Mouse (Mus musculus) embryonic facial prominence, embryonic 13.5 days (tissue): Measurements from ENCODE around the gene Aim2. TPM values are rescaled to one million over a fixed set of nuclear protein-coding genes. Genes with fewer than 3 reads are reported as not detected.
"Not testable (repeated sequence)": the region's sequence is repeated elsewhere in the genome, so short reads cannot be mapped to it uniquely, and the experiment has no call there.

ENCODE experiments used
- ATAC-seq: fragments of 200-750 bp; cut with Nextera tagmentation; 2 replicates; pipeline ENCODE4 v1.8.0; 2017; ENCODE audit warnings: low read depth; ENCODE audit not compliant: insufficient number of reproducible peaks, insufficient read depth, low FRiP score, low TSS enrichment
- H3K27ac ChIP-seq: fragments of 300-500 bp; sonication (generic); 2 replicates; pipeline ENCODE4 v1.5.1; 2015; ENCODE audit warnings: moderate library complexity, mild to moderate bottlenecking, inconsistent platforms
- H3K27me3 ChIP-seq: fragments of 300-500 bp; sonication (generic); 2 replicates; pipeline ENCODE4 v1.6.1; 2015; ENCODE audit warnings: mild to moderate bottlenecking, inconsistent platforms
- H3K36me3 ChIP-seq: fragments of 300-500 bp; sonication (generic); 2 replicates; pipeline ENCODE4 v1.6.1; 2015; ENCODE audit warnings: mild to moderate bottlenecking, inconsistent platforms
- H3K4me1 ChIP-seq: fragments of 300-500 bp; sonication (generic); 2 replicates; pipeline ENCODE4 v1.6.1; 2015; ENCODE audit warnings: inconsistent platforms
- H3K4me2 ChIP-seq: fragments of 300-500 bp; sonication (generic); 2 replicates; pipeline ENCODE4 v1.6.1; 2015; ENCODE audit warnings: moderate library complexity, mild to moderate bottlenecking, inconsistent platforms
- H3K4me3 ChIP-seq: fragments of 300-500 bp; sonication (generic); 2 replicates; pipeline ENCODE4 v1.5.1; 2015; ENCODE audit warnings: mild to moderate bottlenecking, inconsistent platforms
- H3K9ac ChIP-seq: fragments of 300-500 bp; sonication (generic); 2 replicates; pipeline ENCODE4 v1.6.1; 2015; ENCODE audit warnings: mild to moderate bottlenecking, inconsistent platforms
- H3K9me3 ChIP-seq: fragments of 300-500 bp; sonication (generic); 2 replicates; pipeline ENCODE4 v1.6.1; 2016; ENCODE audit warnings: inconsistent platforms
- WGBS: fragments of 180-500 bp; shearing (Covaris S2); methylation state at CpG from one replicate; pipeline ENCODE4 v1.1.7; 2015; ENCODE audit warnings: mixed read lengths; 5-methylcytosine and 5-hydroxymethylcytosine counted together
- polyA plus RNA-seq: library from polyadenylated mRNA; unstranded; fragments of >200 nt; fragmentation: Nextera tagmentation; extraction: Ambion mirVana; gene quantifications from 2 replicates; pipeline ENCODE4 v1.2.1, GENCODE M21; 2015

The Aim2 gene
- 2.7 and 3.1 TPM in 2 replicates for polyA plus RNA-seq

- peak within 1 kb of the TSS; percentile 29 for H3K4me3 ChIP-seq
- H3K9ac ChIP-seq = peak within 1 kb of the TSS; percentile 58
- H3K27ac ChIP-seq = no peak within 1 kb of the TSS
These were observed at the start of gene Aim2 for GRCm38 (mm10) chr1:173350372-173350957. Gene Aim2 (plus strand): TSS chr1:173350879.

DNA sequence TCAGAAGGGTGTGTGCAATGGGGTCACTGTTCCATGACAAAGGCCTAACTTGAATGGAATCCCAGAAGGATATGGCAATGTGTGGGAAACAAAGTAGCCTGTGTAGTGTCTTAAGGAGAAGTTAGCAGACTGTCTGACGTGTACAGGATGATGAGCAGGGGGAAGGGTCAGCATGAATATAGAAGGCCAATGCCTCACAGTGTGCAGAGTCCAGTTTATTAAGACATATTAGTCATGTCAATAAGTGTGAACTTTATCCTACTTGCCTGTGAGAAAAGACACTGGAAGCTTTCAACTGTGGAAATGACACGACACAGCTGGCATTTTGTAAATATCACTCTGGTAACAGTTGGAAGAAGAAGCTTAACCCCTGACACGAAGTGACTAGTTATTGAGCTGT is 47.9 kb upstream of the Aim2 start:
- H3K4me3 ChIP-seq, H3K36me3 ChIP-seq, H3K9me3 ChIP-seq, H3K4me1 ChIP-seq, ATAC-seq, H3K27ac ChIP-seq, H3K27me3 ChIP-seq, H3K9ac ChIP-seq, H3K4me2 ChIP-seq: not testable (repeated sequence)
- WGBS = 49% methylated on average over 3 of the region's 3 CpGs

More at GRCm38 (mm10) chr1:173350372-173350957, at the start of gene Aim2:
- Histone ChIP-seq H3K4me2 (peak within 1 kb of the TSS; percentile 58), H3K9me3 (no peaks in the 10 kb centered on the region), H3K4me1 (peaks cover 24% of the 10 kb centered on the region), H3K27me3 (no peaks in the 10 kb centered on the region), H3K36me3 (no peaks in the 10 kb centered on the region)
- no peak for ATAC-seq
- 13% methylated on average over 10 of the region's 10 CpGs for WGBS

DNA sequence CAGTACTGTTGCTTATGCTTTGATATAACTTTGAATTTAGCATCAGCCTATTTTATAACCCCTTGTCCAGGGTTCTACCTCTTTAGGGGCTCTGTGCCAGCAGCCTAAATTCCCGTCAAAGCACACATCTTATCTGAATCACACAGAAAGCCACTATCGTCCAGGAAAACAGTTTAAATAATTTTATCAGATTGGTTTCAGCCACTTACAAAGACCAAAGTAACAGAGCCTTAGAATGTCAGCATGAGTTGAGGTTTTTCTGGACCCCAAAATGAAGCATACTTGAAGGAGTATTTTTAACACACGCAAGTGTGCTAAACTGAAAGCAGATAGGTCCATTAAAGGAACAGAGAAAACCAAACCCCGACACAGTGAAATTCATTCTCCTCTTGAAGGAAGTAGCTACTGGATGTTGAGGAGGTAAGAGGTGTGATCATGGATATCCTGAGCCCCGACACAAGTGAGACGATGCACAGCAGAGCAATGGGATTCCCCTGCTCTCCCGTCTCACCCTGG is 37.1 kb upstream of the Aim2 start:
- not testable (repeated sequence) for H3K4me3 ChIP-seq, H3K36me3 ChIP-seq, H3K9me3 ChIP-seq, H3K27ac ChIP-seq, ATAC-seq, H3K27me3 ChIP-seq, H3K9ac ChIP-seq, H3K4me2 ChIP-seq, H3K4me1 ChIP-seq
- WGBS = 77% methylated on average over 7 of the region's 7 CpGs

- no peak overlapping the region for H3K4me3 ChIP-seq
- H3K27ac ChIP-seq = no peak overlapping the region
- no peaks in the 10 kb centered on the region for H3K36me3 ChIP-seq
- no peaks in the 10 kb centered on the region for H3K27me3 ChIP-seq
- no peak overlapping the region for H3K9ac ChIP-seq
- 86% methylated on average over 3 of the region's 3 CpGs for WGBS
- no peak for ATAC-seq
- H3K4me2 ChIP-seq = no peak overlapping the region
- H3K9me3 ChIP-seq = no peaks in the 10 kb centered on the region
- H3K4me1 ChIP-seq = no peaks in the 10 kb centered on the region
These were observed 35.0 kb upstream of the Aim2 start for GRCm38 (mm10) chr1:173315725-173316124.

DNA sequence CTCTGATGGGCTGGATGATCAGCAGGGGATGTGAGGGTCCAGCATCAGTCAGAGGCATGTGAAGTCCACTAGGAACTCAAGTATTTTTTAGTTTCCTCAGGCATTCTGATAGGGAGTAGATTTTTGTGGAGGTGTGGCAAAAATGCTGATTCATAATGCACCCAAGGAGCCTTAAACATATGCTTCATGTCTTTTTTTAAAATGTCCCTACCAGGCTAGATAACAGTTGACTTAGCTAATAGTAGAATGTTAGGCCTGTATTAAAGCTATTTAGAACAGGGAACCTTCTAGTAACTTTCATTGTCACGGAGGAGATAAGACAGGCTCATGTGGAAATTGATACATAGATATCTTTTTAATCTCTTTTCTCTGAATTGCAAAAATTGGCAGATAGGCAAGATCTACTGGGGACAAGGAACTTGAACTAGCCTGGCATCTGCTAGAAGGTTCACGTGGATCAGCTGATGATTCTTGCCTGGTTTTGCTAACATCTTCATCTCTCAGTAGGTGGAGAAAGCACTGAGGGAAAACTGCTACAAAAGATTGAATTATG is 32.7 kb upstream of the Aim2 start:
- Histone ChIP-seq H3K4me3 (no peak overlapping the region), H3K4me2 (no peak overlapping the region), H3K27ac (no peak overlapping the region), H3K9me3 (no peaks in the 10 kb centered on the region), H3K27me3 (no peaks in the 10 kb centered on the region), H3K36me3 (no peaks in the 10 kb centered on the region), H3K9ac (no peak overlapping the region), H3K4me1 (no peaks in the 10 kb centered on the region)
- no peak for ATAC-seq
- WGBS = 84% methylated on average over 2 of the region's 2 CpGs

GRCm38 (mm10) chr1:173321593-173322248 is 29.0 kb upstream of the Aim2 start:
- Histone ChIP-seq H3K27ac (no peak overlapping the region), H3K36me3 (no peaks in the 10 kb centered on the region), H3K9ac (no peak overlapping the region), H3K4me1 (no peaks in the 10 kb centered on the region), H3K4me2 (no peak overlapping the region), H3K27me3 (no peaks in the 10 kb centered on the region), H3K4me3 (no peak overlapping the region), H3K9me3 (no peaks in the 10 kb centered on the region)
- ATAC-seq = no peak
- 75% methylated on average over 8 of the region's 8 CpGs for WGBS

- H3K27ac ChIP-seq = no peak overlapping the region
- 69% methylated on average over 6 of the region's 6 CpGs for WGBS
- no peak for ATAC-seq
- H3K27me3 ChIP-seq = no peaks in the 10 kb centered on the region
- H3K9ac ChIP-seq = no peak overlapping the region
- H3K36me3 ChIP-seq = no peaks in the 10 kb centered on the region
- H3K4me1 ChIP-seq = no peaks in the 10 kb centered on the region
- no peak overlapping the region for H3K4me2 ChIP-seq
- H3K4me3 ChIP-seq = no peak overlapping the region
- H3K9me3 ChIP-seq = no peaks in the 10 kb centered on the region
These were observed 28.4 kb upstream of the Aim2 start for GRCm38 (mm10) chr1:173322249-173322627.

GRCm38 (mm10) chr1:173323839-173324585 is 26.7 kb upstream of the Aim2 start:
- H3K4me2 ChIP-seq = no peak overlapping the region
- WGBS = 34% methylated on average over 5 of the region's 5 CpGs

DNA sequence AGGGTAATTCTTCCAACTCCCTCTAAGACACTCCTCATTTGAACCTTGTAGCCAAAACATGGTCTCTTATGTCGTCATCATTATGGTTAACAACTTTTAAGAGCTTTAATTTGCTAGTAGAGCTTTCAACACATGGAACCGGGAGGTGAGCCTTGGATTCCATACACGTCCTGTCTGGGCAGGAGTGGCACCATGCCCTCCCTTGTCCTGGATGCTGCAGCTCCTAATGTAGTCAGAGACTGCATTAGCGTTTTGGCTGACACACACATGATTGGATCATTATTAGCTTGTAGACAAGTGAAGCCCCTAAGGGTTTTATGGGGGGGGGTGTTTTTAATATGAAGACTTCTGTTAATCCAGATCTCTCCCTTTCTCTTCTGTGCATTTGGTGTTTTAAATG is 25.7 kb upstream of the Aim2 start:
- WGBS = 64% methylated on average over 4 of the region's 4 CpGs
- no peak for ATAC-seq
- no peak overlapping the region for H3K27ac ChIP-seq

More at GRCm38 (mm10) chr1:173323839-173324585, 26.7 kb upstream of the Aim2 start:
- Histone ChIP-seq H3K27ac (no peak overlapping the region), H3K36me3 (no peaks in the 10 kb centered on the region), H3K9ac (no peak overlapping the region), H3K9me3 (no peaks in the 10 kb centered on the region), H3K4me3 (no peak overlapping the region), H3K4me1 (peaks cover 2% of the 10 kb centered on the region; the same call in 1 of the 2 replicates), H3K27me3 (no peaks in the 10 kb centered on the region)
- ATAC-seq = no peak

DNA sequence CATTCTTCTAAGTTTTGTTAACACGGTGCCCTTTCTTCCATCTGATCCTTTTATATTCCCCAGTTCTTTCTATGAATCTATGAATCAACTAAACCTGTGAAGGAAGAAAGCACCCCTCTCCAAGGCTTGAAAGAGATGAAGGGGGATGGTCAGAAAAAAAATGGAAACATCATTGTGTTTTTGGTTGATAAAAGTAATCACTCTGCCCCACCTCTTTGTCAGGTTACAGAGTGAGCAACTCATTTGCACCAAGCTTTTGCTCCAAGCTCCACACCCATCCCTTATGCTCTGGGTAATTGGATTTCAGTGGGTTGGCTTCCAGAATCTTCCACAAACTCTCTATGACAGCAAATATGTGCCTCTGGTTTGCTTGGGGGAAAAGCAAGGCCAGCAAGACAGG is 25.3 kb upstream of the Aim2 start:
- H3K4me2 ChIP-seq = no peak overlapping the region
- H3K4me3 ChIP-seq = no peak overlapping the region
- ATAC-seq = no peak
- H3K9ac ChIP-seq = no peak overlapping the region
- no peak overlapping the region for H3K27ac ChIP-seq
- H3K4me1 ChIP-seq = peaks cover 4% of the 10 kb centered on the region; the same call in 1 of the 2 replicates
- no peaks in the 10 kb centered on the region for H3K36me3 ChIP-seq
- no peaks in the 10 kb centered on the region for H3K27me3 ChIP-seq
- 92% methylated on average over 1 of the region's 1 CpGs for WGBS
- H3K9me3 ChIP-seq = no peaks in the 10 kb centered on the region

More for the DNA sequence above, 25.7 kb upstream of the Aim2 start:
- no peak overlapping the region for H3K9ac ChIP-seq
- H3K36me3 ChIP-seq = no peaks in the 10 kb centered on the region
- no peaks in the 10 kb centered on the region for H3K9me3 ChIP-seq
- H3K4me2 ChIP-seq = no peak overlapping the region
- no peaks in the 10 kb centered on the region for H3K27me3 ChIP-seq
- H3K4me1 ChIP-seq = peaks cover 4% of the 10 kb centered on the region; the same call in 1 of the 2 replicates
- no peak overlapping the region for H3K4me3 ChIP-seq

- Histone ChIP-seq H3K9ac (no peak overlapping the region), H3K27me3 (no peaks in the 10 kb centered on the region), H3K27ac (no peak overlapping the region), H3K4me2 (no peak overlapping the region), H3K4me3 (no peak overlapping the region), H3K36me3 (no peaks in the 10 kb centered on the region), H3K9me3 (no peaks in the 10 kb centered on the region), H3K4me1 (peaks cover 4% of the 10 kb centered on the region; the same call in 1 of the 2 replicates)
- no peak for ATAC-seq
- WGBS = 55% methylated on average over 1 of the region's 1 CpGs
These were observed 24.1 kb upstream of the Aim2 start for GRCm38 (mm10) chr1:173326552-173326951.
